Mouse (Mus musculus): Measurements from ENCODE around the gene Ascl5. TPM values are rescaled to one million over a fixed set of nuclear protein-coding genes. Genes with fewer than 3 reads are reported as not detected.

Gene Ascl5
- not detected for total RNA-seq (2022)

DNA sequence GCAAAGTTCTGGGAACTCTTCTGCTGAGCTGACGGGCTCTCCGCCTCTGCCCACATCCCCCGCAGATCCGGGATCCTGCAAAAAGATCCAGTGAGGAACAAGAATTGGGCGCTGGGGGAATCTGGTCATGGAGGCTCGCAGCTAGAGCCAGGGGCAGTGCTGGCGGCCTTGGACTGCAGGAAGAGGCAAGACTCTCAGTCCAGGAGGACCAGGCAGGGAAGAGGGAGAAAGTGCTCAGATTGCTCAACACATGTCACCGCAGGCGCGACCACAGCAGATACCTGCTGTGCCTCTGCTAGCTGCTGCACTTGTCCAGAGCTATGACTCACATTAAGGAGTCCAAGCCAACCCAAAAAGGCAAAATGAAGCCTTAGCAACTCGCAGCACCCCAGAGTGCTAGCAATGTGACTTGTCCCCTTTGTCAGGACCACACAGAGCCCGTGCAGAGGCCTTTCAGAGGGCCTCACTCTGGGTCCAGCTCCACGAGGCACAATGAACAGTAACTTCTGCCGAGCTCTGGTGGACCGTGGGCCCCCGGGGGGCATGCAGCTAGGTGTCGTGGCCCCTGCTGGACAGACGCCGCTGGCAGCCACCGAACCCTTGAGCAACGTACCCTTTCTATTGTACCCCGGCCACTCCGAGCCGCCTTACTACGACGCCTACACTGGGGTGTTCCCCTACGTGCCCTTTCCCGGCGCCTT is at the start of gene Ascl5:
Ascl5 (plus strand) TSS at position 493 of the 701 bp plus-strand sequence.
- DNase-seq (ENCODE audit: low spot score) = no peak

DNA sequence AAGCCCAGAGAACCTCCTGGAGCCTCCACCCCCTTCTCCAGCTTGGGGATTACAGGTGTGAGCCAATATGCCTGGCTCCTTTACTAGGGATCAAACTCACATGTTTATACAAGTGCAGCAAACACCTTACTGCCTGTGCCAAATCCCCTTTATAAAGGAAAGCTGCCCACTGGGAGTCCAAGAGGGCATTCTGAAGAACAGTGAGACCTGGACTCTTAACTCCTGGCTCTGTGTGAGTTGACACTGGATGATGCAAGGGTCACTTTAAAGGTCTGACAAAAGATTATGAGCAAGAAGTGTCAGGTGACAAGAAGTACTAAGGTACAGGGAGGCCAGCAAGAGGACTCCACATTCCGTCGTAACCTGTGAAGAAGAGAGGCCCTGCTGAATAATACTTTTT is 49.2 kb upstream of the Ascl5 start:
- DNase-seq (ENCODE audit: low spot score) = no peak

DNA sequence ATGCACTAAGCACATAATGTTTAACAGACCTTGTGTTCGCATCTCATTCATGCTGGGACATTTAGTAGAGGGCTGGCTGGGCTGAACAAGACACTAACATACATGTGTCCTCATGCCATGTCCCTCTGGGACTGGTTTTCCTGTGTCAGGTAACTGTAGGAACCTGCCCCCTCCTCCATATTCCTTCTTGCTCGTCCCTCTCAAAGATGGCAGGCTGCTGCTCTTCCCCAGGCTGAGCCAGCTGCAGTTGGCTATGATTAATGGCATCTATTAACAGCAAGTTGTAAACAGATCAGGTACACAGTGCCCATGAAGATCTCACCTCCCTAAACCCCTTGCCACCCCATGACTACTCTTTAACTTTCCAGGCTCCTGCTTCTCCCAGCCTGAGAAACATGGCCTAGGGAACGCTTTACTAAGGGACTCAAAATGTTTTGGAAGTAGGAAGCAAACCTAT is 44.3 kb upstream of the Ascl5 start, which contains the start of gene Igfn1:
Igfn1 (minus strand) TSS at position 51 of the 457 bp plus-strand sequence.
- no peak for DNase-seq (ENCODE audit: low spot score)

GRCm38 (mm10) chr1:136007211-136008158 is 43.1 kb upstream of the Ascl5 start, which contains the start of gene Tmem9:
Tmem9 (plus strand) TSS chr1:136008150.
- peak; percentile 78 for DNase-seq (ENCODE audit: low spot score)

DNA sequence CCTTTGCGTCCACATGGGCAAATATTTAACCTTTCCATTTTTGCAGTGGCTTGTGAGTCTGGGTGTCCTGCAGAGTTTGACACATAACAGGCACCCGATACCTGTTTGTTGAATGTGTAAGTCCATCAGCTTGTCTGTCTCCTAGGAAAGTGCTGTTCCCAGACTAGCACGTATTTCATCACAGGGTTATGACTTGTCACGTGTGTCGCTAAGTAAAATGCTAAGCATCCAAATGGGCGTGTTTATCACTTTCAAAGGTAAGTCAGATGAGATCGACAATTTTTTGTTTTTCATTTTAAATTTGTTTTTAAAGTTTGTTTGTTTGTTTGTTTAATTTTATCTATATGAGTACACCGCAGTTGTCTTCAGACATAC is 42.5 kb upstream of the Ascl5 start:
- DNase-seq (ENCODE audit: low spot score) = no peak

DNA sequence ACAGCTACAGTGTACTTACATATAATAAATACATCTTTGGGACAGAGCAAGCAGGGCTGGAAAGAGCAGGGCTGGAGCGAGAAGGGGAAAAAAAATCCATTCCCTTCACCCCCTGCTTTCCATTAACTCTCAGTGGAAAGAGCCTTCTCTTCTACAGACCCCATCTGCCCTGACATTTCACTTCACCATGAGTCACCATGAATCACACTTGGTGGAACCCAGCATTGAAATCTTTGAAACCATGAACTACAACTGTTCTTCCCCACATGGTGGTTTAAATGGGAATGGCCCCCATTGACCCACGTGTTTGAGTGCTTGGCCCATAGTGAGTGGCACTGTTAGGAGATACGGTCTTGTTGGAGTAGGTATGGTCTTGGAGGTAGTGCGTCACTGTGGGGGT is 40.4 kb upstream of the Ascl5 start:
- no peak for DNase-seq (ENCODE audit: low spot score)

DNA sequence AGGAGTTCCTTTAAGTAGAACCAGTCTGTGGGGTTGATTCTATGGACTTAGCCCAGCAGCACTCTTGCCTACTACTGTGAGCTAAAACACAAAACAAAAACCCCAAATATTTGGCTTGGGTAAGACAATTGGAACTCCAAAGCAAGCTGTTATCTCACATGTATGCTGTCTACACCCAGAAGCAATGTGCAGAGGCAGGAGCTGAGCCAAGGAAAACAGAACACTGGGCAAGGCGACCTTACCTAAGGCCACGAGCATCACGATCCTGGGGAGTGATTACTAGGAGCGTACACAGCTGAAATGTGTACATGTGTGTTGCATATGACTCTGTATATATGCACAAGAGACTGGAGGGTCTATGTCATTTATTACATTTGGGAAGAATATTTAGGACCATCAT is 37.1 kb upstream of the Ascl5 start:
- no peak for DNase-seq (ENCODE audit: low spot score)

- DNase-seq (ENCODE audit: low spot score) = no peak
These were observed 35.7 kb upstream of the Ascl5 start for GRCm38 (mm10) chr1:136014796-136015502.

DNA sequence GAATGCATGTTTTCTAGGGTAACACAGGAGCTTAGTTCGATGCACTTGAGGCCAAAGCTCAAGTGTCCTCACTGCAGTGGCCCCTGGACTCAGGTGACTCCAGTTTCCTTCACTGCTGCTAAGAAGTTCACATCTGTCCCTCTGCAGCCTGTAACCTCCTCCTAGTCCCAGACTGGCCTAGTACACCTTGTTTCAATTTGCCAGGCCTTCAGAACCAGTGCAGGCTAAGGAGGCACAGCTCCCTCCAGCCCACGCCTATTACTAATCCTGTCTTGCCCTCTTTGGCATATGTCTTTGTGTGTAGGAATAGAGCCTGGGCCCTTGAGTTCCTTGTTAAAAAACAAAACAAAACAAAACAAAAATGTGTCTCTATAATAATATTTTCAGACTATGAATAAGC is 33.3 kb upstream of the Ascl5 start:
- DNase-seq (ENCODE audit: low spot score) = no peak

DNA sequence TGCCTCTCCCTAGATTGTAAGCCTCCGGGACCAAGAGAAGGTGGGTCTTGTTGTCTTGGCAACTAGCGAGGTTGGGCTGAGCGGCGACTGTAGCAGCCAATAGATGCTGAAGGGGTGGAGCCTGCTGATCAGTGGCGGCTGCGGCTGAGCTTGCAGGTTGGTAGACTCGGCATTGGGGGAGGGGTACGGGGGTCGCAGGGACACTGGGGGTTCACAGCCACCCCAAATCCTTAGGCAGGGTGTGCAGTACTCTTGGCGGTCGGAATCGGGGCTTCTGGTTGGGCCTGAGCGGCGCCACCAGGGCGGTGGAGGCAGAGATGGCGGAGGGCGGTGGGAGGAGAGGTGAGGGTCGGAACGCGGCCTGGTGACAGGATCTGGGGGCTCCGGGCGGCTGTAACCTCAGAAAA is 32.7 kb upstream of the Ascl5 start:
- peak; percentile 93 for DNase-seq (ENCODE audit: low spot score)

DNA sequence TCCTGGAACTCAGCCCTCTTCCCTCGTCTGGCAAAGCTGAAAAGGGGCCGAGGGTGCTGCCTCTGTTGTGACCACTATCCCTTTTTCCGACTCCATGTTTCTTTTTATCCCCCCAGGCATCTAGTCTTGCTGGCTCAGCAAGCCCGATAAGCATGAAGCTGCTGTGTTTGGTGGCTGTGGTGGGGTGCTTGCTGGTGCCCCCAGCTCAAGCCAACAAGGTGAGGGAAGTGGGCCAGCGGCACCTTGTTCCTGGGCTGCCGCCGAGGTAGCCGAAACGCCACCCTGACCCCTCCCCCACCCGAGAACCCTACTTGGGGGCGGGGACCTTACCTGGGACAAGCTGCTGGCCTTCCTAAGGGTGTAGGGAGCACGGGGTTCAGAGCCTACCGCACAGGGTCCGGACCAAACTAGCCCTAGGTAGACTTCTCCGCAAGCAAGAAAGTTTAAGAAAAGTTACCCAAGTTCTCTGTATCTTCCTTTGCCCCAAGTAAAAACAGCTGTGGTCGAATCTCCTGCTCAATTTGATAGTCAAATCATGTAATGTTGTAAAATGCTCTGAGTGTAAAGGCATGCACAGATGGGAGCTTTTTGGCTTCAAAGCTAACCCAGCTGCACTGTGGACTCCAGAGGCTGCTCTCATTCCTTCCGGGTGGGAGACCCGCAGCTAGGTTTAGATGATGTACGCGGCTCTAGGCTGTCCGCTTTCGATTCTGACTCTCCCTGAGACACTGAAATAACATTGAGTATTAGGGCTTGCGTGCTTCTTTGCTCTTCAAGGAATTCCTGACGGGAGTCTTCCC is 32.0 kb upstream of the Ascl5 start:
- no peak for DNase-seq (ENCODE audit: low spot score)

DNA sequence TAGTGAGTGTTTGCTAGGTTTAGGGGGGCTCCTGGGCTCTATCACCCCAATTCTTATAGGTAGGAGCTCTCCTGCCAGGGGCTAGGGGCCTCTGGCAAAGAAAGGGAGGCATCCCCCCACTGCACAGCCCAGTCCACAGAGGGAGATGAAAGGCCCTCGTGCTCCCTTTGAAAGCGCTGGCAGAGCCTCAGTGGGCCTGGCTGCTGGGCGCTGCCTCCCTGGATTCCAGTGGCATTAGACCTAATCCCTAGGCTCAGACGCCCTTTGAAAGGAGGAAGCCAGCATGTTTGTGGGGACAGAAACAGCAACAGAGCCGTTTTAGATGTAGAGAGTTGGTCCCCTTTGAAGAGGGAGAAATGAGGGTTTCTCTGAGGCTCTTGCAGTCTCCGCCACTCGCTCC is 20.4 kb upstream of the Ascl5 start:
- DNase-seq (ENCODE audit: low spot score) = no peak

GRCm38 (mm10) chr1:136031697-136032096 is 18.9 kb upstream of the Ascl5 start:
- DNase-seq (ENCODE audit: low spot score) = no peak

DNA sequence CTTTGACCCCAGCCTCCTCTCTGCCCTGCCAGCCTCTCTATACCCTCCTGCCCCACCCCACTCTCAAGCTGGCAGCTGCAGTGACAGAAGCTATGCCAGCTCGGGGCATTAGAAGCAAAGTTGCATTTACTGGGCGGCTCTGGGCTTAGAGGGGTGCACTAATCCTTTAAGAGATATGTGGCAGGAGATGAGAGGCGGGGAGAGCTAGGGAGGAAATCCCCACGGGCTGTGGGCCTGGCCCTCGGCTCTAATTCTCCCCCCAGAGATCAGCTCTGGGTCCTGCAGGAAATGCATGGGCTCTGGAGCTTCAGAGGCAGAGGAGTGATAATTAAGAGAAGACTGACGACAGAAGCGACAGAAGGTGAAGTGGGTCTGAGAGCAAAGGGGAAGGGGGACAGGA is 17.6 kb upstream of the Ascl5 start:
- no peak for DNase-seq (ENCODE audit: low spot score)

GRCm38 (mm10) chr1:136038746-136039538 is 11.7 kb upstream of the Ascl5 start:
- DNase-seq (ENCODE audit: low spot score) = no peak

DNA sequence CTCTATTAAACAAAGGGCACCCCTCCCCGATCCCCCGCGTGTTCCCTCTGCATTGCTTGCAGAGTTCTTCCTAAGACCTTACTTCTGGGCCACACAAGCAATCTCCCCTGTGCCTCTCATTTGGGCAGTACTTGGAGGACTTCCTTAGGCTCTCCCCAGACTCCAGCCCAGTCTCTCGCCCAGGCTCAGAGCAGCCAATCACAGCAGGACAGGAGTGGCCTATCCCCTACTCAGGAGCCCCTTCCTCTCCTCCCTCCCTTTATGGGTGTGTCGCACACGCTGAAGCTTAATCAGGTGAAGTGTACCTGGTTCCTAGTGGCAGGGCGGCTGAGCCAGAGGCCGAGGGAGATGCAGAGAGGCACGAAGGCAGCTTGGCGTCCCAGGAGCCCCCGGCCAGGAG is 10.2 kb upstream of the Ascl5 start:
- no peak for DNase-seq (ENCODE audit: low spot score)

GRCm38 (mm10) chr1:136040874-136041273 is 9.7 kb upstream of the Ascl5 start:
- no peak for DNase-seq (ENCODE audit: low spot score)

- DNase-seq (ENCODE audit: low spot score) = peak; percentile 28
These were observed 4.8 kb upstream of the Ascl5 start for GRCm38 (mm10) chr1:136045774-136046173.

DNA sequence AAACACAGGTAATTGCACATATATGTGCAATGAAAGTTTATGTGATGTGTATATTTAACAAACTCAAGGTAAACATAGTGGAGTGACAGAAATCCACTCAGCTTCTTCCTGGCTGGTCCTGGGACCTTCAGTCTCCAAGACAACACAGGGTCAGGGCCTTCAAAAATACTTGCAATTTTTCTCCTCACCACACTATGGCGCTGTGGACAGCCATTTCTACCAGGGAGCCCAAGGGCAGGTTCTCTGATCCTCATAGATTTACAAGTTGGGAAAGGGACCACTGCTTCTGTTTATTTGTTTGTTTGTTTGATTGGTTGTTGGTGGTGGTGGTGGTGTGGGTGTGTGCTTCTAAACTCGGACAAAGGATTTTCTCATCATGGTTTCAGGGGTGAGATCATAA is 3.2 kb upstream of the Ascl5 start:
- peak; percentile 8 for DNase-seq (ENCODE audit: low spot score)

DNA sequence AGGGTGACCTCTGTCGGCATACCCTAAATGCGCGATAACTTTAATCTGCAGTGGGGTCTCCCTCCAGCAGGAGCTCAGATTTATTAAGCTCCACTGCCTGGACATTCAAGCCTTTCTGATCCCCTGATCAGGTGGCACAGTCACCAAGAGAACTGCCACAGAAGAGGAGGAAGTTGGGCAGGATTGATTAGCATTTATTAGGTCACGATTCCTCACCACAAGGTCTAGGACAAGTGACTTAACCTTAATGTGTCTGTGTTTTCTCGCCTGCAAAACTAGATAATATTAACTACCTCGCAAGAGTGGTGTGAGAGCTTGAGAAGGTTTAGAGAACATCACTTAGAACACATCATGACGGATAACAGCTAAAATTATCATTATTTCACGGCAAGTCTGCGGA is 2.7 kb upstream of the Ascl5 start:
- no peak for DNase-seq (ENCODE audit: low spot score)

DNA sequence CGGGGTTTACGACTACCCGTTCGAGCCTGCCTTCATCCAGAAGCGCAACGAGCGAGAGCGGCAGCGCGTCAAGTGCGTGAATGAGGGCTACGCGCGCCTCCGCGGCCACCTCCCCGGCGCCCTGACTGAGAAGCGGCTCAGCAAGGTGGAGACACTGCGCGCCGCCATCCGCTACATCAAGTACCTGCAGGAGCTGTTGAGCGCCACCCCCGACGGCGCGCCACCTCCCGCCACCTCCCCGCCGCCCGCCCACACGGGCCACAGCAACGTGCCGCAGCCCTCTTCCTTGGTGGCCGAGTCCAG is 360 bp downstream of the Ascl5 start:
- no peak for DNase-seq (ENCODE audit: low spot score)

Measured in heart, adult 8-10 months (tissue).